Mouse (Mus musculus) hindbrain, embryonic 14.5 days (tissue): ENCODE data around the gene Sec14l4. TPM values are rescaled to one million over a fixed set of nuclear protein-coding genes. Genes with fewer than 3 reads are reported as not detected.

Experiments
- ATAC-seq: fragments of 200-750 bp; cut with Nextera tagmentation; 2 replicates; pipeline ENCODE4 v1.8.0; 2017; ENCODE audit warnings: moderate number of reproducible peaks, mild to moderate bottlenecking, moderate TSS enrichment, moderate library complexity; ENCODE audit not compliant: low FRiP score
- DNase-seq: peaks from one replicate; pipeline ENCODE4 v3.0.0-alpha.2; 2015; ENCODE audit warnings: low spot score
- H3K27ac ChIP-seq: fragments of 300-500 bp; sonication (generic); 2 replicates; pipeline ENCODE4 v1.5.1; 2014; ENCODE audit warnings: mild to moderate bottlenecking, moderate library complexity
- H3K27me3 ChIP-seq: fragments of 300-500 bp; sonication (generic); 2 replicates; pipeline ENCODE4 v1.6.1; 2014; ENCODE audit warnings: mild to moderate bottlenecking, low read length, mixed read lengths; ENCODE audit not compliant: control insufficient read depth, insufficient read depth
- H3K36me3 ChIP-seq: fragments of 300-500 bp; sonication (generic); replicated peaks from 2 replicates; pipeline ENCODE4 v1.6.1; 2014; ENCODE audit not compliant: control insufficient read depth, insufficient read depth
- H3K4me1 ChIP-seq: fragments of 300-500 bp; sonication (generic); replicated peaks from 2 replicates; pipeline ENCODE4 v1.6.1; 2014; ENCODE audit warnings: antibody characterized with exemption, low read length, mixed read lengths; ENCODE audit not compliant: control insufficient read depth, insufficient read depth
- H3K4me2 ChIP-seq: fragments of 300-500 bp; sonication (generic); replicated peaks from 2 replicates; pipeline ENCODE4 v1.6.1; 2014; ENCODE audit warnings: mild to moderate bottlenecking, moderate library complexity
- H3K4me3 ChIP-seq: fragments of 300-500 bp; sonication (generic); replicated peaks from 2 replicates; pipeline ENCODE4 v1.5.1; 2014; ENCODE audit warnings: mild to moderate bottlenecking, low read length
- H3K9ac ChIP-seq: fragments of 300-500 bp; sonication (generic); 2 replicates; pipeline ENCODE4 v1.6.1; 2014
- H3K9me3 ChIP-seq: fragments of 300-500 bp; sonication (generic); 2 replicates; pipeline ENCODE4 v1.6.1; 2016; ENCODE audit warnings: low read length; ENCODE audit not compliant: control insufficient read depth
- WGBS: fragments of 180-500 bp; shearing (Covaris S2); extraction: QIAGEN DNeasy Blood & Tissue Kit; methylation state at CpG from one replicate; pipeline ENCODE4 v1.1.7; 2014; 5-methylcytosine and 5-hydroxymethylcytosine counted together
- polyA plus RNA-seq: library from polyadenylated mRNA; unstranded; fragments of >200 nt; fragmentation: Nextera tagmentation; extraction: Ambion mirVana; gene quantifications from 2 replicates; pipeline ENCODE4 v1.2.1, GENCODE M21; 2014

The Sec14l4 gene
- polyA plus RNA-seq, result not detected in 2 replicates

DNA sequence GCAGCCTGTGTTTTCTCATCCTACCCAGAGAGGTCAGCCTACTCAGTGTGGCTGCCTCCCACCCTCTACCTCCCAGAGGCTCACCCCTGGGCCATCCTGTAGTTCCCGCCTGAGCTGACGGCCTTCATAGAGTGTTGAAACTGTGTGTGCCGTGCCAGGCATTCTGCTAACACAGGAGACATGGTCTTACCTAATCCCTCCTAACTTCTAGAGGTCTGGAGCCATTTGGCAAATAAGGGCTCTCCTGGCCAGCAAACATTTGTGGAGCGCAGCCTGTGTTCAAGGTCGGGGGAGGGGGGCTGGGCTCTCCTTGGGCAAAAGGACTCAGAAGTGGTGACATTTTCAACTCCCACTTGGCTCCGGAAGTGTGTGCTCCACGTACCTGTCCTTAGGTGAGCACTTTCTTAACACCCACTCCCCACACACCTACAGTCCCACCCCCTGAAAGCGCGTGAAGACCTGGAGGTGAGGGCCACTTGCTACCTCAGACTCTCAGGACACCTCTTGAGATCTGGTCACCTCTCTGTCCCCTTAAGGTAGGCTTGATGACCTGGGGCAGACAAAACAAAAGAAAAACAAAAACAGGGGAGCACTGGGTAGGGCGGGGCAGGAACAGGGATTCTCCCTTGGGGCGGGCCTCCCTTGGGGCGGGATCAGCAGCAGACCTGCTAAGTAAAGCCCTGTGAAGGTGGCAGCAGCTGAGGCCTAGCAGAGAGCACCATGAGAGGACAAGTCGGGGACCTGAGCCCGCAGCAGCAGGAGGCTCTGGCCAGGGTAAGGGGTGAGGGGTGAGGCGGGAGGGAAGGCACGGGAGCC lies at the start of gene Sec14l4:
Sec14l4 (plus strand) TSS at position 337 of the 816 bp plus-strand sequence.
- 43% methylated on average over 16 of the region's 16 CpGs for WGBS
- H3K9ac ChIP-seq, result no peak within 1 kb of the TSS
- H3K27me3 ChIP-seq, result 0 out of 2 replicates have a peak, but pooled peaks cover 2% of the 10 kb centered on the region
- H3K4me1 ChIP-seq, result no peaks in the 10 kb centered on the region
- DNase-seq, result no peak
- H3K4me2 ChIP-seq, result no peak within 1 kb of the TSS
- ATAC-seq, result no peak
- no peaks in the 10 kb centered on the region for H3K9me3 ChIP-seq
- H3K36me3 ChIP-seq, result no peaks in the 10 kb centered on the region
- no peak within 1 kb of the TSS for H3K27ac ChIP-seq
- H3K4me3 ChIP-seq, result no peak within 1 kb of the TSS

DNA sequence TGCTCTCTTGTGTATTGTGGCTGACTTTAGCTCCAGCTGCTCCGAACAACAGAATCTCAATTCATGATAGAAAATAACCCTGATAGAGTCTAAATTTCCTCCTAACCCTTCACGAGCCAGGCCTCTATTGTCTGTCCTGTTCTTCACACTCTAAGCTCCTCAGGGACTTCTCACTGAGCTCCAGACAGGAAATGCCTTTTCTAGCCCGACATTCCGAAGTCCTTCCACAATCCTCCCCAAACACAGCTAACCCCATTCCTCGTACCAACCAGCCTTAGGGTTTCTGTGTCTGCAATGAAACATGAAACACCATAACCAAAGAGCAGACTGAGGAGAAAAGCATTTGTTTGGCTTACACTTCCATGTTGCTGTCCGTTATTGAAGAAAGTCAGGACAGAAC lies 49.7 kb upstream of the Sec14l4 start:
- DNase-seq (no peak), ATAC-seq (no peak)
- H3K4me3 ChIP-seq, result no peak overlapping the region
- H3K27ac ChIP-seq, result no peak overlapping the region
- peaks cover 10% of the 10 kb centered on the region; the same call in 1 of the 2 replicates for H3K27me3 ChIP-seq
- H3K36me3 ChIP-seq, result peaks cover 51% of the 10 kb centered on the region
- H3K9me3 ChIP-seq, result no peaks in the 10 kb centered on the region
- H3K4me2 ChIP-seq, result no peak overlapping the region
- 78% methylated on average over 6 of the region's 6 CpGs for WGBS
- no peak overlapping the region for H3K9ac ChIP-seq
- no peaks in the 10 kb centered on the region for H3K4me1 ChIP-seq

DNA sequence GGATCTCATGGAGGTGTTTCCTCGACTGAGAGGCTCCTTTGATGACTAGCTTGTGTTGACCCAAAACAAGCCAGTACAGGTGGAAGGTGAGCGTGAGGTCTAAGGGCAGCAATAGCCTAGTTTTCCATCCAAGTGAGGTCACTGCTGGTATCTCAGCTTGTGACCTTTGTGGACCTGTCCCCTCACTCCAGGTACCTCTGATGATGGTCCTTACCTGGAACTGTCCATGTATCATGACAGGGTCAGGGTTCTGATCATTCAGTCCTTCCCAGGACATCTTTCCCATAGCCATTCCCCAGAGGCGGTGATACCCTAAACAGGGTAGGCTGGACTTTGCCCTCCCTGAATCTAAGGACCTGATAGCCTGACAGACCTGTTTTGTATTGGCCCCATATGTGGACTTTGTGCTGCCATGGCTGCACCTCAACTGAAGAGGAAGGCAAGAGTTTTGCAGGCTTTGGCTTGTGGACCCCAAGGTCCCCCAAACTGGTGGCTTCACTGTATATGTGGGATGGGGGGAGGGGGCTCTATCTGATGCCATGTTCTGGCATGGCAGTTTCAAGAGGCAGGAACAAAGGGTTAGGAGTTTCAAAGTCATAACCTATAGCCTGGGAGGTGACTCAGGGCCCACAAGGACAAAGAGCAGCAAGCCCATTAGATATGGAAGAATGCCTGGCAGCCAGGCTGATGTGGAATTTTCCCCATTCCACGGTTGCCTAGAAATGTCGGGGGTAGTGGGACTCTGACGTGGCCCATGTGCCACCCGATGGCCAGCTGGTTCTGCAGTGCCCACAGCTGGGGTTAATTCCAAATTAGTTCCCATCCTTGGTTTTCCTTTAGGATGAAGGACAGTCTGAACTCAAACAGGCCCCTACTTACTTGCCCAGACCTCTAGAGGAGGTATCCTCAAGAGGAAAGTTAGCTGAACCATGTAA lies 48.7 kb upstream of the Sec14l4 start:
- H3K4me1 ChIP-seq, result no peaks in the 10 kb centered on the region
- 0 out of 2 replicates have a peak overlapping the region, but pooled peaks have one; percentile 65 for H3K9ac ChIP-seq
- H3K36me3 ChIP-seq, result peaks cover 41% of the 10 kb centered on the region
- DNase-seq (no peak), ATAC-seq (0 out of 2 replicates have a peak, but pooled peaks have one; percentile 8)
- H3K4me2 ChIP-seq, result peak overlapping the region; percentile 76
- 0 out of 2 replicates have a peak overlapping the region, but pooled peaks have one; percentile 42 for H3K4me3 ChIP-seq
- peaks cover 10% of the 10 kb centered on the region; the same call in 1 of the 2 replicates for H3K27me3 ChIP-seq
- H3K9me3 ChIP-seq, result no peaks in the 10 kb centered on the region
- WGBS, result 63% methylated on average over 7 of the region's 7 CpGs
- H3K27ac ChIP-seq, result no peak overlapping the region

GRCm38 (mm10) chr11:3983291-3983862 lies 47.9 kb upstream of the Sec14l4 start, which contains the start of gene Gal3st1:
Gal3st1 (plus strand) TSS chr11:3983636.
- H3K9ac ChIP-seq, result peak within 1 kb of the TSS; percentile 65
- DNase-seq, result no peak
- H3K4me2 ChIP-seq, result peak within 1 kb of the TSS; percentile 76
- 0% methylated on average over 10 of the region's 37 CpGs for WGBS
- H3K36me3 ChIP-seq, result peaks cover 32% of the 10 kb centered on the region
- H3K27ac ChIP-seq, result no peak within 1 kb of the TSS
- H3K4me1 ChIP-seq, result no peaks in the 10 kb centered on the region
- peaks cover 10% of the 10 kb centered on the region; the same call in 1 of the 2 replicates for H3K27me3 ChIP-seq
- ATAC-seq, result peak; percentile 78
- peak within 1 kb of the TSS; percentile 42 for H3K4me3 ChIP-seq
- no peaks in the 10 kb centered on the region for H3K9me3 ChIP-seq

- ATAC-seq, result peak; percentile 64; the same call in 1 of the 2 replicates
- no peak overlapping the region for H3K27ac ChIP-seq
- no peak for DNase-seq
These were observed 47.2 kb upstream of the Sec14l4 start for GRCm38 (mm10) chr11:3983863-3984745.

DNA sequence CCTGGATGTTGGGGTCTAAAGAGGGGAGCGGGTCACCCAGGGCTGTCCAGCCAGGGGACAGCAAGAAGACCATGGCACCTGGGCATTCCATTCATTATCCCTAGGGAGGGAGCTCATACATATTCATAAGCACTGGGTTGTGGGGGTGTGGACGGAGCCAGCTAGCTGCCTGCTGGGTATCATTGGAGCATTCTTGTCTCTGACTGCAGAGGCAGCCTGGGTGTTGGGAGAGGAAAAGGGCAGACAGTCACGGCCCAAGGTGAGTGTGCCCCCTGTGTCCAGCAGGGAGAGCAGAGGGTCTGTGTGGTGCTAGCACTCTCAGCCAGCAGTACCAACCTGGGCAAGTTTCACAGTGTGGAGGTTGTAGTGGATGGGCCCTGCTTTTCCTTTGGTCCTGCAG lies 41.5 kb upstream of the Sec14l4 start:
- Histone ChIP-seq H3K4me2 (no peak overlapping the region), H3K27ac (no peak overlapping the region), H3K27me3 (no peaks in the 10 kb centered on the region), H3K9me3 (no peaks in the 10 kb centered on the region), H3K9ac (no peak overlapping the region), H3K4me3 (no peak overlapping the region), H3K36me3 (no peaks in the 10 kb centered on the region), H3K4me1 (no peaks in the 10 kb centered on the region)
- ATAC-seq (no peak), DNase-seq (no peak)
- 49% methylated on average over 3 of the region's 3 CpGs for WGBS

More at GRCm38 (mm10) chr11:3983863-3984745, 47.2 kb upstream of the Sec14l4 start:
- H3K36me3 ChIP-seq, result peaks cover 25% of the 10 kb centered on the region
- H3K9me3 ChIP-seq, result no peaks in the 10 kb centered on the region
- H3K27me3 ChIP-seq, result peaks cover 10% of the 10 kb centered on the region; the same call in 1 of the 2 replicates
- H3K4me3 ChIP-seq, result peak overlapping the region; percentile 42
- H3K9ac ChIP-seq, result peak overlapping the region; percentile 65
- no peaks in the 10 kb centered on the region for H3K4me1 ChIP-seq
- H3K4me2 ChIP-seq, result peak overlapping the region; percentile 76
- WGBS, result 10% methylated on average over 15 of the region's 15 CpGs

DNA sequence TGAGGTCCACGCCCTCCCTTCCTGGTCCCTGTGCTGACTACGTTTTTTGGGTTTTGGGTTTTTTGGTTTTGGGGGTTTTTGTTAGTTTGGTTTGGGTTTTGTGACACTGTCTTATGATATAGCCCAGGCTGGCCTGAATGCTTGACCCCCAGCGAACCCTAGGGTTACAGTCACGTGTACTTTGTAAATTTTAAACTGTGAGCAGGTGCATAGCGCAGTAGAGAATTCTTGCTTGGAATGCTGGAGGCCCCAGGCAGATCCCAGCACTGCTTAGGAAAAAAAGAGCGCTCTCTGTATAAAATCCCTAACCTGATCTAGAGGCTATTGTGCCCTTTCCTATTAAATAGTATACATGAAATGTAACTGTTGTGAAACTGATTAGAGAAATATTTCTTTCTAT lies 38.1 kb upstream of the Sec14l4 start:
- Histone ChIP-seq H3K27ac (no peak overlapping the region), H3K4me2 (no peak overlapping the region), H3K4me1 (no peaks in the 10 kb centered on the region), H3K36me3 (no peaks in the 10 kb centered on the region), H3K9me3 (no peaks in the 10 kb centered on the region), H3K4me3 (no peak overlapping the region), H3K27me3 (peaks cover 20% of the 10 kb centered on the region), H3K9ac (no peak overlapping the region)
- no peak for ATAC-seq
- DNase-seq, result no peak
- 79% methylated on average over 6 of the region's 6 CpGs for WGBS

DNA sequence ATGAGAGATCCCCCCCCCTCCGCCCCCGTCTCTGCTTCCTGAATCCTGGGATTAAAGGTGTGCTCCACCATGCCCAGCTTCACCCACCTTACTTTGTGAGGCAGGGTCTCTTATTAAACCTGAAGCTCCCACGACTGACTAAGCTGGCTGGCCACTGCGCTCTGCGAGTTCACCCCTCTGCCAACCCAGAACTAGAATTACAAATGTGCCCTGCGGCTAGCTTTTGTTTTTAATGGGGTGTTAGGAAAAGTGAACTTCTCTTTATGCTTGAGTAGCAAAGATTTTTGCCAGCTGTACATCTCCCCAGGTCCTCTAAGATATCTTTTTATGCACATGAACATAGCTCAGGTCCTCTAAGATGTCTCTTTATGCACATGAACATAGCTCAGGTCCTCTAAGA lies 37.3 kb upstream of the Sec14l4 start:
- no peaks in the 10 kb centered on the region for H3K36me3 ChIP-seq
- H3K4me3 ChIP-seq, result no peak overlapping the region
- H3K27me3 ChIP-seq, result peaks cover 28% of the 10 kb centered on the region
- H3K4me1 ChIP-seq, result no peaks in the 10 kb centered on the region
- no peak overlapping the region for H3K9ac ChIP-seq
- H3K27ac ChIP-seq, result no peak overlapping the region
- H3K4me2 ChIP-seq, result no peak overlapping the region
- 87% methylated on average over 6 of the region's 6 CpGs for whole genome bisulfite sequencing
- H3K9me3 ChIP-seq, result no peaks in the 10 kb centered on the region
- DNase-seq, result no peak
- ATAC-seq, result no peak
